Mouse (Mus musculus) kidney, postnatal 0 days (tissue): ENCODE measurements around the gene Lifr. TPM values are rescaled to one million over a fixed set of nuclear protein-coding genes. Genes with fewer than 3 reads are reported as not detected.
A peak's percentile ranks its signal among the peaks of the same experiment; 100 is the strongest.

Experiments
- ATAC-seq: fragments of 200-750 bp; cut with Nextera tagmentation; replicated peaks from 2 replicates; pipeline ENCODE4 v1.8.0; 2017; ENCODE audit warnings: low read depth, moderate number of reproducible peaks, moderate TSS enrichment, moderate library complexity; ENCODE audit not compliant: low FRiP score
- DNase-seq: peaks from one replicate; pipeline ENCODE4 v3.0.0-alpha.2; 2016; ENCODE audit warnings: low spot score
- H3K27ac ChIP-seq: fragments of 300-500 bp; sonication (generic); 2 replicates; pipeline ENCODE4 v1.5.1; 2014; ENCODE audit warnings: mild to moderate bottlenecking
- H3K27me3 ChIP-seq: fragments of 300-500 bp; sonication (generic); 2 replicates; pipeline ENCODE4 v1.6.1; 2014; ENCODE audit warnings: low read length, mixed read lengths; ENCODE audit not compliant: insufficient read depth
- H3K36me3 ChIP-seq: fragments of 300-500 bp; sonication (generic); 2 replicates; pipeline ENCODE4 v1.6.1; 2014; ENCODE audit warnings: low read length, mixed read lengths; ENCODE audit not compliant: insufficient read depth
- H3K4me1 ChIP-seq: fragments of 300-500 bp; sonication (generic); replicated peaks from 2 replicates; pipeline ENCODE4 v1.6.1; 2014; ENCODE audit warnings: antibody characterized with exemption, low read length, mixed read lengths; ENCODE audit not compliant: insufficient read depth
- H3K4me2 ChIP-seq: fragments of 300-500 bp; sonication (generic); 2 replicates; pipeline ENCODE4 v1.6.1; 2014; ENCODE audit warnings: mild to moderate bottlenecking, low read length, moderate library complexity, mixed read lengths
- H3K4me3 ChIP-seq: fragments of 300-500 bp; sonication (generic); replicated peaks from 2 replicates; pipeline ENCODE4 v1.5.1; 2014; ENCODE audit warnings: low read depth, low read length
- H3K9ac ChIP-seq: fragments of 300-500 bp; sonication (generic); 2 replicates; pipeline ENCODE4 v1.6.1; 2014; ENCODE audit warnings: low read depth, low read length
- H3K9me3 ChIP-seq: fragments of 300-500 bp; sonication (generic); replicated peaks from 2 replicates; pipeline ENCODE4 v1.6.1; 2016; ENCODE audit warnings: low read length, inconsistent platforms, mixed read lengths
- CTCF ChIP-seq: IDR thresholded peaks from 2 replicates; pipeline ENCODE4 v1.5.1; 2016; ENCODE audit warnings: antibody characterized with exemption, low read depth, mild to moderate bottlenecking, moderate library complexity
- WGBS: fragments of 180-500 bp; shearing (Covaris S2); extraction: QIAGEN DNeasy Blood & Tissue Kit; methylation state at CpG from one replicate; pipeline ENCODE4 v1.1.7; 2014; 5-methylcytosine and 5-hydroxymethylcytosine counted together
- polyA plus RNA-seq: library from polyadenylated mRNA; unstranded; fragments of >200 nt; fragmentation: Nextera tagmentation; extraction: Ambion mirVana; gene quantifications from 2 replicates; pipeline ENCODE4 v1.2.1, GENCODE M21; 2015

The Lifr gene
- polyA plus RNA-seq, 1 experiment from 2014 or later, result 21.2 TPM

- WGBS, result 65% methylated on average over 8 of the region's 8 CpGs
- no peak for ATAC-seq
- Histone ChIP-seq H3K9ac (no peak overlapping the region), H3K4me1 (no peaks in the 10 kb centered on the region), H3K4me3 (no peak overlapping the region), H3K27me3 (no peaks in the 10 kb centered on the region), H3K4me2 (no peak overlapping the region), H3K9me3 (no peaks in the 10 kb centered on the region), H3K36me3 (no peaks in the 10 kb centered on the region), H3K27ac (no peak overlapping the region)
- TF ChIP-seq CTCF, result no peak
- DNase-seq, result no peak
Measured at GRCm38 (mm10) chr15:7119930-7120512, 29.6 kb downstream of the Lifr start.

GRCm38 (mm10) chr15:7123781-7124450 lies 33.5 kb downstream of the Lifr start:
- H3K4me3 ChIP-seq, result no peak overlapping the region
- 61% methylated on average over 5 of the region's 5 CpGs for WGBS
- TF ChIP-seq CTCF, result no peak
- H3K27ac ChIP-seq, result peak overlapping the region; percentile 51
- no peaks in the 10 kb centered on the region for H3K27me3 ChIP-seq
- no peaks in the 10 kb centered on the region for H3K9me3 ChIP-seq
- H3K4me2 ChIP-seq, result no peak overlapping the region
- no peaks in the 10 kb centered on the region for H3K4me1 ChIP-seq
- H3K36me3 ChIP-seq, result no peaks in the 10 kb centered on the region
- ATAC-seq (no peak), DNase-seq (no peak)
- no peak overlapping the region for H3K9ac ChIP-seq

- no peak for ATAC-seq
- Histone ChIP-seq H3K27me3 (no peaks in the 10 kb centered on the region), H3K9me3 (no peaks in the 10 kb centered on the region), H3K4me3 (no peak overlapping the region), H3K4me2 (no peak overlapping the region), H3K27ac (no peak overlapping the region), H3K4me1 (peaks cover 8% of the 10 kb centered on the region), H3K9ac (no peak overlapping the region), H3K36me3 (no peaks in the 10 kb centered on the region)
- no peak for TF ChIP-seq CTCF
- DNase-seq, result no peak
- WGBS, result 64% methylated on average over 1 of the region's 1 CpGs
Measured at GRCm38 (mm10) chr15:7126171-7126570, 35.8 kb downstream of the Lifr start.

- under 1% methylated on average over 18 of the region's 18 CpGs for WGBS
- peaks cover 13% of the 10 kb centered on the region for H3K4me1 ChIP-seq
- no peak for TF ChIP-seq CTCF
- H3K27ac ChIP-seq, result peak overlapping the region; percentile 91
- ATAC-seq, result no peak
- peak overlapping the region; percentile 88 for H3K4me2 ChIP-seq
- H3K36me3 ChIP-seq, result no peaks in the 10 kb centered on the region
- H3K27me3 ChIP-seq, result no peaks in the 10 kb centered on the region
- peak overlapping the region; percentile 76 for H3K4me3 ChIP-seq
- peak; percentile 47 for DNase-seq
- H3K9ac ChIP-seq, result peak overlapping the region; percentile 81
- H3K9me3 ChIP-seq, result no peaks in the 10 kb centered on the region
Measured at GRCm38 (mm10) chr15:7128627-7129126, 38.3 kb downstream of the Lifr start.

GRCm38 (mm10) chr15:7129127-7129943 lies 38.9 kb downstream of the Lifr start:
- Histone ChIP-seq H3K27me3 (no peaks in the 10 kb centered on the region), H3K9ac (peak overlapping the region; percentile 81), H3K36me3 (no peaks in the 10 kb centered on the region), H3K4me1 (peaks cover 13% of the 10 kb centered on the region), H3K9me3 (no peaks in the 10 kb centered on the region), H3K4me2 (peak overlapping the region; percentile 88), H3K27ac (peak overlapping the region; percentile 91), H3K4me3 (peak overlapping the region; percentile 76)
- peak; percentile 87 for DNase-seq
- peak; percentile 88 for ATAC-seq
- WGBS, result under 1% methylated on average over 72 of the region's 116 CpGs
- no peak for TF ChIP-seq CTCF

- Histone ChIP-seq H3K36me3 (no peaks in the 10 kb centered on the region), H3K27me3 (no peaks in the 10 kb centered on the region), H3K4me3 (peak overlapping the region; percentile 76), H3K4me1 (peaks cover 13% of the 10 kb centered on the region), H3K9me3 (no peaks in the 10 kb centered on the region), H3K27ac (peak overlapping the region; percentile 91), H3K9ac (peak overlapping the region; percentile 81), H3K4me2 (peak overlapping the region; percentile 88)
- ATAC-seq (peak; percentile 60; the same call in 1 of the 2 replicates), DNase-seq (peak; percentile 31)
- no peak for TF ChIP-seq CTCF
- WGBS, result under 1% methylated on average over 16 of the region's 16 CpGs
Measured at GRCm38 (mm10) chr15:7129944-7130287, 39.5 kb downstream of the Lifr start.
